ENCODE assay signal across 22 mouse cellular contexts in genomic region chr11:69474737-69475136, GRCm38 (mm10).
DNase-seq lines count a peak whose midpoint lies in the region; ATAC-seq lines count a peak whose summit lies in the region.
"Had no signal": no experiment of that assay in that cellular context is flagged by ENCODE, and none has a peak within 500 bp of the region (broad histone marks: within the 10 kb centered on the region; RNA-seq: fewer than 3 reads in every experiment).

No protein-coding gene starts in this region.

- no peaks in the 10 kb centered on the region for H3K36me3 ChIP-seq in heart, embryonic 11.5 days (ENCODE audit: control insufficient read depth, insufficient read depth, low read length)
- no peaks in the 10 kb centered on the region for H3K36me3 ChIP-seq in intestine, embryonic 16.5 days (ENCODE audit: control insufficient read depth, insufficient read depth, low read length)
- H3K36me3 ChIP-seq: embryonic facial prominence, embryonic 13.5 days; forebrain, embryonic 10.5 days; forebrain, embryonic 12.5 days had no signal

- H3K27me3 ChIP-seq in heart, embryonic 11.5 days (ENCODE audit: control insufficient read depth, insufficient read depth, low read length), result no peaks in the 10 kb centered on the region
- H3K27me3 ChIP-seq in intestine, embryonic 16.5 days (replicated peaks; ENCODE audit: control insufficient read depth, insufficient read depth, low read length), result no peaks in the 10 kb centered on the region
- H3K27me3 ChIP-seq: embryonic facial prominence, embryonic 13.5 days; embryonic facial prominence, embryonic 15.5 days had no signal

- no peaks in the 10 kb centered on the region for H3K9me3 ChIP-seq in heart, embryonic 11.5 days (replicated peaks; ENCODE audit: control insufficient read depth, low read length)
- H3K9me3 ChIP-seq in intestine, embryonic 16.5 days (ENCODE audit: control insufficient read depth, low read length), result no peaks in the 10 kb centered on the region
- H3K9me3 ChIP-seq: embryonic facial prominence, embryonic 13.5 days; embryonic facial prominence, embryonic 15.5 days; forebrain, embryonic 10.5 days; forebrain, embryonic 12.5 days had no signal

- no peak for ATAC-seq in heart, embryonic 11.5 days (replicated peaks; ENCODE audit: insufficient number of reproducible peaks, low FRiP score, low TSS enrichment)
- ATAC-seq in intestine, embryonic 16.5 days, result no peak
- ATAC-seq: forebrain, embryonic 14.5 days; forebrain, embryonic 16.5 days had no signal

- no peak overlapping the region for H3K9ac ChIP-seq in heart, embryonic 11.5 days (ENCODE audit: low read depth, low read length)
- H3K9ac ChIP-seq in intestine, embryonic 16.5 days (ENCODE audit: low read depth, low read length), result no peak overlapping the region
- H3K9ac ChIP-seq: embryonic facial prominence, embryonic 13.5 days; embryonic facial prominence, embryonic 15.5 days; forebrain, embryonic 12.5 days had no signal

- WGBS in heart, embryonic 11.5 days (ENCODE audit: insufficient replicate concordance), result 7% methylated on average over 5 of the region's 5 CpGs
- WGBS in intestine, embryonic 16.5 days, result 28% methylated on average over 5 of the region's 5 CpGs

- H3K4me2 ChIP-seq in heart, embryonic 11.5 days, result 0 out of 2 replicates have a peak overlapping the region, but pooled peaks have one; percentile 20
- no peak overlapping the region for H3K4me2 ChIP-seq in intestine, embryonic 16.5 days (ENCODE audit: low read depth, low read length)
- H3K4me2 ChIP-seq: embryonic facial prominence, embryonic 13.5 days; embryonic facial prominence, embryonic 15.5 days; forebrain, embryonic 12.5 days had no signal

- peaks cover 16% of the 10 kb centered on the region; the same call in 1 of the 2 replicates for H3K4me1 ChIP-seq in heart, embryonic 11.5 days (ENCODE audit: control insufficient read depth, insufficient read depth, low read length)
- no peaks in the 10 kb centered on the region for H3K4me1 ChIP-seq in intestine, embryonic 16.5 days (ENCODE audit: control insufficient read depth, insufficient read depth, low read length)
- H3K4me1 ChIP-seq: forebrain, embryonic 12.5 days had no signal

- no peak overlapping the region for H3K4me3 ChIP-seq in heart, embryonic 11.5 days (ENCODE audit: low read depth, low read length)
- no peak overlapping the region for H3K4me3 ChIP-seq in intestine, embryonic 16.5 days (ENCODE audit: low read length)
- H3K4me3 ChIP-seq: embryonic facial prominence, embryonic 13.5 days; embryonic facial prominence, embryonic 15.5 days; erythroblast, embryonic 14.5 days; forebrain, embryonic 10.5 days; forebrain, embryonic 12.5 days had no signal

- no peak for DNase-seq in heart, adult 18-20 months
- DNase-seq in MEL-GATA-1-ER (ENCODE audit: extremely low read depth, low read depth), result peak; percentile 46
- DNase-seq in spleen, adult 12 weeks (ENCODE audit: low spot score), result no peak
- DNase-seq: adrenal gland, adult 2 months; adrenal gland, postnatal 10 days; adrenal gland, postnatal 25 days; cerebellum, adult 11 months; cerebellum, adult 18-20 months; cerebellum, adult 8-10 months; cerebellum, adult 9-11 months; cerebellum, postnatal 14 days; cerebellum, postnatal 36 days; embryo, embryonic 11 days had no signal

- H3K27ac ChIP-seq in heart, embryonic 11.5 days (ENCODE audit: low read depth, low read length), result no peak overlapping the region
- H3K27ac ChIP-seq in intestine, embryonic 16.5 days (ENCODE audit: low read length), result no peak overlapping the region
- H3K27ac ChIP-seq: embryonic facial prominence, embryonic 13.5 days; embryonic facial prominence, embryonic 15.5 days; forebrain, embryonic 10.5 days; forebrain, embryonic 12.5 days had no signal
